Mouse (Mus musculus) kidney, embryonic 15.5 days (tissue): Measurements from ENCODE around the gene Extl1. TPM values are rescaled to one million over a fixed set of nuclear protein-coding genes. Genes with fewer than 3 reads are reported as not detected.

Experiments
- ATAC-seq: fragments of 200-750 bp; cut with Nextera tagmentation; replicated peaks from 2 replicates; pipeline ENCODE4 v1.8.0; 2017; ENCODE audit warnings: moderate TSS enrichment; ENCODE audit not compliant: low FRiP score
- H3K27ac ChIP-seq: fragments of 300-500 bp; sonication (generic); 2 replicates; pipeline ENCODE4 v1.5.1; 2015; ENCODE audit warnings: mild to moderate bottlenecking, inconsistent platforms
- H3K27me3 ChIP-seq: fragments of 300-500 bp; sonication (generic); 2 replicates; pipeline ENCODE4 v1.6.1; 2015; ENCODE audit warnings: inconsistent platforms
- H3K36me3 ChIP-seq: fragments of 300-500 bp; sonication (generic); 2 replicates; pipeline ENCODE4 v1.6.1; 2015; ENCODE audit warnings: inconsistent platforms
- H3K4me1 ChIP-seq: fragments of 300-500 bp; sonication (generic); 2 replicates; pipeline ENCODE4 v1.6.1; 2015; ENCODE audit warnings: inconsistent platforms
- H3K4me2 ChIP-seq: fragments of 300-500 bp; sonication (generic); 2 replicates; pipeline ENCODE4 v1.6.1; 2015; ENCODE audit warnings: moderate library complexity, mild to moderate bottlenecking, inconsistent platforms
- H3K4me3 ChIP-seq: fragments of 300-500 bp; sonication (generic); replicated peaks from 2 replicates; pipeline ENCODE4 v1.5.1; 2015; ENCODE audit warnings: mild to moderate bottlenecking, inconsistent platforms
- H3K9ac ChIP-seq: fragments of 300-500 bp; sonication (generic); 2 replicates; pipeline ENCODE4 v1.6.1; 2015; ENCODE audit warnings: mild to moderate bottlenecking, inconsistent platforms
- H3K9me3 ChIP-seq: fragments of 300-500 bp; sonication (generic); replicated peaks from 2 replicates; pipeline ENCODE4 v1.6.1; 2016; ENCODE audit warnings: inconsistent platforms
- WGBS: fragments of 180-500 bp; shearing (Covaris S2); methylation state at CpG from one replicate; pipeline ENCODE4 v1.1.7; 2015; ENCODE audit warnings: mixed read lengths; 5-methylcytosine and 5-hydroxymethylcytosine counted together
- polyA plus RNA-seq: library from polyadenylated mRNA; unstranded; fragments of >200 nt; fragmentation: Nextera tagmentation; extraction: Ambion mirVana; gene quantifications from 2 replicates; pipeline ENCODE4 v1.2.1, GENCODE M21; 2015

Extl1 gene
- polyA plus RNA-seq, 1 experiment from 2014 or later = 0.53 TPM

DNA sequence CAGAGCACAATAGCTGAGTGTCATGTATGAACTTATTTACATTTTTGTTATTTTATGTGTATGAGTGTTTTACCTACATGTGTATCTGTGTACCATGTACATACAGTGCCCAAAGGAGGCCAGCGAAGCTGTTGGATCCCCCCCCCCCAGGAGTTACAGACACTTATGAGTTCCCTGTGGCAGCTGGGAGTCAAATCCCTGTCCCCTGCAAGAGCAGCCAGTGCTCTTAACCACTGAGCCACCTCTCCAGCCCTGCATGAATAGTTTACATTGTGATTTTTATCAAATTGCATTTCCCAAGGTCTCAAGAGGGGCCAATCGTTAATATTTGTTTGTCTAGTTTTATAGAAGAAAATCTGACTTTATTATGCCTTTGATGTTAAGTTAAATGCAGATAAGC lies 76.7 kb downstream of the Extl1 start:
- ATAC-seq = no peak
- WGBS = 68% methylated on average over 2 of the region's 2 CpGs
- H3K27ac ChIP-seq = 0 out of 2 replicates have a peak overlapping the region, but pooled peaks have one; percentile 37

More for the DNA sequence above, 76.7 kb downstream of the Extl1 start:
- no peaks in the 10 kb centered on the region for H3K9me3 ChIP-seq
- no peaks in the 10 kb centered on the region for H3K36me3 ChIP-seq
- no peaks in the 10 kb centered on the region for H3K27me3 ChIP-seq
- no peak overlapping the region for H3K9ac ChIP-seq
- H3K4me3 ChIP-seq = no peak overlapping the region
- H3K4me2 ChIP-seq = peak overlapping the region; percentile 39
- peaks cover 13% of the 10 kb centered on the region for H3K4me1 ChIP-seq

Other genes with a start within 250 kb of the Extl1 start
- 106 and 125 TPM in 2 replicates for gene Cep85, start 196.7 kb downstream of the Extl1 start, polyA plus RNA-seq
- gene Gm7534, start 180.8 kb downstream of the Extl1 start, polyA plus RNA-seq = 0.24 and 0.30 TPM in 2 replicates
- 0.30 and 0.55 TPM in 2 replicates for gene Catsper4, start 156.5 kb downstream of the Extl1 start, polyA plus RNA-seq
- 7.3 and 8.3 TPM in 2 replicates for gene Cnksr1, start 145.5 kb downstream of the Extl1 start, polyA plus RNA-seq
- 0.26 and 0.68 TPM in 2 replicates for gene E130218I03Rik, start 140.2 kb downstream of the Extl1 start, polyA plus RNA-seq
- gene Zfp593, start 138.3 kb downstream of the Extl1 start, polyA plus RNA-seq = 15.6 and 15.8 TPM in 2 replicates
- not detected in 2 replicates for gene Gm30191, start 136.9 kb downstream of the Extl1 start, polyA plus RNA-seq
- gene Grrp1, start 129.7 kb downstream of the Extl1 start, polyA plus RNA-seq = 10.6 and 12.1 TPM in 2 replicates
- gene Pdik1l, start 96.0 kb downstream of the Extl1 start, polyA plus RNA-seq = 21.6 TPM in 2 replicates
- 3.7 and 4.4 TPM in 2 replicates for gene Trim63, start 68.7 kb downstream of the Extl1 start, polyA plus RNA-seq
- gene Slc30a2, start 40.7 kb downstream of the Extl1 start, polyA plus RNA-seq = 0.73 and 1.1 TPM in 2 replicates
- gene Pafah2, start 12.5 kb upstream of the Extl1 start, polyA plus RNA-seq = 14.0 and 15.7 TPM in 2 replicates
- gene Stmn1, start 84.5 kb upstream of the Extl1 start, polyA plus RNA-seq = 1,708 and 1,728 TPM in 2 replicates
- gene Paqr7, start 112.8 kb upstream of the Extl1 start, polyA plus RNA-seq = 3.2 and 3.5 TPM in 2 replicates
- 16.7 and 17.8 TPM in 2 replicates for gene Aunip, start 127.1 kb upstream of the Extl1 start, polyA plus RNA-seq
- 112 and 115 TPM in 2 replicates for gene Mtfr1l, start 151.5 kb upstream of the Extl1 start, polyA plus RNA-seq
- gene Selenon, start 168.3 kb upstream of the Extl1 start, polyA plus RNA-seq = 10.2 and 11.6 TPM in 2 replicates